Mouse (Mus musculus): ENCODE measurements at regions not wholly inside any gene's neighbourhood (a gene's known extent, or its start where the extent isn't known, plus 50 kb on each side); places are given as distances from the start of the nearest gene placed in this dataset.

DNA sequence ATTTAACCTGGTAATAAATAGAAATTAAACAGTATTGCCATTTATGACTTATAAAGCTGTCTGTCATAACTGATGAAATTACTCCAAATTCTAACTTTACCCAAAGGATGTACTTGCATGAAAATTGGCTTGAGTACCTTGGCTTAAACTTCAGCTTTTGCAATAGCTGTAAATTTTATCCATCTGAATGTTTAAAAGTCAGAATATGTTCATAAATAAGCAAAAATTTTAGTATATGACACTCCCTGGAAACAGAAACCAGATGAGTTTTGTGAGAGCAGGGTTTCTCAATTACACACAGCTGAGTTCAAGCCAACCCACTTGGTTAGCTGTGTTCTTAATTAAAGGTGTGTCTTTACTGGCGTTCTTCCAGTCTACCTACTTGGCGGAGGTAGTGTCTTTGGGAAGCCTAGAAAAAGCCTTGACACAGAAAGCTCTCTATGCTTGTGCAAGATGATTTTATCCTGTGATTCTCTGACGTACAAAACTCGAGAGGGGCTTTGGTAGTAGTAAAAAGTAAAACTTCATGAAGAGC, 311.4 kb upstream of the Cxadr start:
- WGBS = 91% methylated on average over 4 of the region's 4 CpGs
- H3K27ac ChIP-seq = no peak overlapping the region
- H3K9ac ChIP-seq (replicated peaks) = no peak overlapping the region
- 0 out of 2 replicates have a peak, but pooled peaks cover 3% of the 10 kb centered on the region for H3K9me3 ChIP-seq
- H3K36me3 ChIP-seq = no peaks in the 10 kb centered on the region
- ATAC-seq = no peak
- H3K4me1 ChIP-seq (replicated peaks) = no peaks in the 10 kb centered on the region
- no peak overlapping the region for H3K4me3 ChIP-seq (replicated peaks)
- no peak overlapping the region for H3K4me2 ChIP-seq (replicated peaks)
- H3K27me3 ChIP-seq = no peaks in the 10 kb centered on the region

GRCm38 (mm10) chr16:77989139-77989538, 312.1 kb upstream of the Cxadr start:
- no peak overlapping the region for H3K9ac ChIP-seq (replicated peaks)
- no peak overlapping the region for H3K27ac ChIP-seq
- no peak overlapping the region for H3K4me2 ChIP-seq (replicated peaks)
- 98% methylated on average over 5 of the region's 5 CpGs for WGBS
- H3K27me3 ChIP-seq = no peaks in the 10 kb centered on the region
- no peak overlapping the region for H3K4me3 ChIP-seq (replicated peaks)
- 0 out of 2 replicates have a peak, but pooled peaks cover 3% of the 10 kb centered on the region for H3K9me3 ChIP-seq
- no peaks in the 10 kb centered on the region for H3K36me3 ChIP-seq
- H3K4me1 ChIP-seq (replicated peaks) = no peaks in the 10 kb centered on the region
- no peak for ATAC-seq

DNA sequence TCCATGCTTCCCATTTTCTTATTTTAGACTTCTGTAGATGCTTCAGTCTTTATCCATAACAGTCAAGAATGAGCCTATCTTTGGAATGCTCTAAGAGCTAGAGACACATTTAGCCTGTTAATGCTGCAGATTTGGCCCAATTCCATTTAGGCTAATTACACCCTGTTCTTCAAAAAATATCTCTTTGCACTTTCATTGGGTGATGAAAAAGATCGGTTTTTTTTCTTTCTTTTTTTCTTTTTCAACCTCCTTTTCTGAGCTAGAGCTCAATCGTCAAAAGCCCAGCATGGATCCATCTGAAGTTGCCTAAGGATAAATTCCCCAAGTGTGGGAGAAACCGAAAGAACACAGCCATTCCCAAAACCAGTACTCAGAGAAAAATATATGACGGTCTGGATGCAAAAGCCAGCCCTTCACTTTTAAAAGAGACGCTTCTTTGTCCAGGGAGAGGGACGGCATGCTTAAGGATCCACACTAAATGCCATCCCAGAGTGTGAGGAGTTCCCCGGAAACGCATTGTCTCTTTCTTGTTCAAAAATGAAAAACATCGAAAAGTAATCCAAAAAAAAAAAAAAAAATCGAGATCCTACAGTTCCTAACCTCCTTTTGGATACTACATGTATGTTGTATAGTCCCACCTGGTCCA, 314.3 kb upstream of the Cxadr start:
- 46% methylated on average over 10 of the region's 10 CpGs for WGBS
- Histone ChIP-seq H3K4me3 (replicated peaks) (no peak overlapping the region), H3K27me3 (no peaks in the 10 kb centered on the region), H3K4me2 (replicated peaks) (0 out of 2 replicates have a peak overlapping the region, but pooled peaks have one; percentile 9), H3K9ac (replicated peaks) (no peak overlapping the region), H3K36me3 (no peaks in the 10 kb centered on the region), H3K9me3 (0 out of 2 replicates have a peak, but pooled peaks cover 3% of the 10 kb centered on the region), H3K27ac (no peak overlapping the region), H3K4me1 (replicated peaks) (no peaks in the 10 kb centered on the region)
- ATAC-seq = no peak

- 90% methylated on average over 1 of the region's 1 CpGs for WGBS
Observed at GRCm38 (mm10) chr16:77948785-77949184, 346.9 kb upstream of the Gm11146 start.

GRCm38 (mm10) chr16:77945442-77945841, 343.5 kb upstream of the Gm11146 start:
- Histone ChIP-seq H3K27ac (no peak overlapping the region), H3K4me1 (replicated peaks) (no peaks in the 10 kb centered on the region), H3K9ac (replicated peaks) (no peak overlapping the region), H3K27me3 (no peaks in the 10 kb centered on the region), H3K36me3 (no peaks in the 10 kb centered on the region), H3K4me3 (replicated peaks) (no peak overlapping the region), H3K4me2 (replicated peaks) (no peak overlapping the region), H3K9me3 (no peaks in the 10 kb centered on the region)
- WGBS = 72% methylated on average over 2 of the region's 2 CpGs
- no peak for ATAC-seq

More at GRCm38 (mm10) chr16:77948785-77949184, 346.9 kb upstream of the Gm11146 start:
- Histone ChIP-seq H3K4me2 (replicated peaks) (no peak overlapping the region), H3K9me3 (peaks cover 6% of the 10 kb centered on the region; the same call in 1 of the 2 replicates), H3K4me1 (replicated peaks) (no peaks in the 10 kb centered on the region), H3K4me3 (replicated peaks) (no peak overlapping the region), H3K36me3 (no peaks in the 10 kb centered on the region), H3K9ac (replicated peaks) (no peak overlapping the region), H3K27ac (no peak overlapping the region), H3K27me3 (no peaks in the 10 kb centered on the region)
- no peak for ATAC-seq

GRCm38 (mm10) chr16:77931025-77931723, 329.3 kb upstream of the Gm11146 start:
- no peak for ATAC-seq
- no peaks in the 10 kb centered on the region for H3K36me3 ChIP-seq
- WGBS = 92% methylated on average over 9 of the region's 9 CpGs
- H3K4me3 ChIP-seq (replicated peaks) = no peak overlapping the region
- H3K9me3 ChIP-seq = no peaks in the 10 kb centered on the region
- no peaks in the 10 kb centered on the region for H3K4me1 ChIP-seq (replicated peaks)
- no peak overlapping the region for H3K9ac ChIP-seq (replicated peaks)
- H3K27me3 ChIP-seq = no peaks in the 10 kb centered on the region
- H3K4me2 ChIP-seq (replicated peaks) = no peak overlapping the region
- no peak overlapping the region for H3K27ac ChIP-seq

DNA sequence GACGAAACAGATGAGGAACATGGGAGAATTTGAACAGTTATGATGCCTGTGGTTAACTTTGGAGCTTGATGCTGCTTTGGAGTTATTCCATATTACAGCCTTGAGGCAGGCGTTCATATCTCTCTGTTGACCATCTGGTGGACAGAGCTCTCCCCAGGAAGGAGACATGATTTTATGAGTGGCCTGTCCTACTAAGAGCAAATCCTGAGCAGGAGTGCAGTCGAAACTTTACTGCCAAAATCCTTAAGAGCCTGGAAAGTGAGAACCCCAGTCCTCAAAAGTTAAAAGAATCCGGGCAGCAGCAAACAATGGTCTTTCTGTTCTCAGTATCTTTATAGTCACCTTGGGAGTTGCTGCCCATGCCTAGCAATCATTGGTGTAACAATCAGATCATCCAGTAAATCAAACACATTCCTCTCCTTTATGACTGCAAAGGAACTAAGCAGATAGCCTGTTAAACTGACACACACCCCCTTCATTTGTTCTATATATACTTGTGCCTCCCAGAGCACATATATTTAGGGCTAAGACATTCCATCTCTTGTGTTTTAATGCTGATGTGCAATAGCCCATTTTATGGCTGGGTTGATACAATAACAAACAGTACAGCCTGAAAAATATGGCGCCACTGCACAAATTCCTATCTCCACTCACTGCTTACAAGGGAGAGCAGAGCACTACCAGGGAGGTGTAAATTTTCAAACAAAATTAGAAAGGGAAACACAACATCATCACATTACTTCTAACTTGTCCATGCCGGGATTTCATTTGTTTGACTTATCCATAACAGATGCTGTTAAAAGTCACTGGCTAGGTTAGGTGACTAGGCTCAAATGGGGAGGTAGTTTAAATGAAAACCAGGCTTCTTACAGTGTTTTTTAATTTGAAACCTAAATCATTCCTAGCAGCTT, 312.5 kb upstream of the Gm11146 start:
- H3K4me3 ChIP-seq (replicated peaks) = no peak overlapping the region
- H3K9ac ChIP-seq (replicated peaks) = no peak overlapping the region
- no peaks in the 10 kb centered on the region for H3K27me3 ChIP-seq
- H3K27ac ChIP-seq = no peak overlapping the region
- H3K4me2 ChIP-seq (replicated peaks) = no peak overlapping the region
- no peaks in the 10 kb centered on the region for H3K36me3 ChIP-seq
- H3K9me3 ChIP-seq = no peaks in the 10 kb centered on the region
- no peaks in the 10 kb centered on the region for H3K4me1 ChIP-seq (replicated peaks)
- WGBS = 85% methylated on average over 6 of the region's 6 CpGs
- ATAC-seq = no peak

DNA sequence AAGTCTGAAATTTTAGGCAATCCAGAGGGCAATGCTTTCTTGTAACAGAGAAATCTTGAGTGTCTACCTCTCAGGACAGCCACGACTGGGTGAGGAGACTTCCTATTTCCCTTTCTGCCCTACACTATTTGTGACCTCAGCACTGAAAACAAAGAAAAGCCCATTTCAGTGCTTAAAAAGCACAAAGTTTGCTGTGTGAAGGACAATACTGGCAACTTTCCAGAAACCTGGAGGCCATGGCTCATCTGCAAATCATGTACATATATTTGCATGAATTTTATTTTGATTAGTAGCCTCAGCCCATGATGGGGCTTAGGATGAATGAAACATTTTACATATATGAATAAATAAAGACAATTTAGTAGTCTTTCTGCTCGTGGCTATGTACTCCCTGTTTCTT, 292.4 kb upstream of the Gm11146 start:
- Histone ChIP-seq H3K27me3 (no peaks in the 10 kb centered on the region), H3K27ac (peak overlapping the region; percentile 87), H3K4me3 (replicated peaks) (no peak overlapping the region), H3K36me3 (no peaks in the 10 kb centered on the region), H3K9ac (replicated peaks) (no peak overlapping the region), H3K4me2 (replicated peaks) (no peak overlapping the region), H3K9me3 (no peaks in the 10 kb centered on the region), H3K4me1 (replicated peaks) (peaks cover 9% of the 10 kb centered on the region)
- peak; percentile 75 for ATAC-seq
- 34% methylated on average over 2 of the region's 2 CpGs for WGBS

DNA sequence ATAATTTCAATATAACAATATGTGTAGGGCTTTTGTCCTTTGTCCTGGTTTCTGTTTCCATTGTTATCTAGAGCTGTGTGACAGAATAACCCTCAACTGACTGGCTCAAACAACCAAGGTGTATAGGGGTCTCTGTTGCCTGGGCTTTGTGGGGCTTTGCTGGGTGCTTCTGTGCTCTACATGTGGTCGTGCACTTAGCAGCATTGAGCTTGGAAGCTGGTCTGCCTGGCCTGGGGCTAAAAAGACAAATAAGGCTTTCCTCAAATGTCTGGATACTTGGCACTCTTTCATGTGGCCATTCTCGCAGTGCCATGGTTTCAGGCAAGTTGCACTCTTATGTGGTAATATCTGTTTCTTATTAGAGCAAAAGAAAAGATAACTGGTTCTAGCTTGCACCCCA, 291.8 kb upstream of the Gm11146 start:
- Histone ChIP-seq H3K9me3 (no peaks in the 10 kb centered on the region), H3K9ac (replicated peaks) (no peak overlapping the region), H3K36me3 (no peaks in the 10 kb centered on the region), H3K4me1 (replicated peaks) (peaks cover 9% of the 10 kb centered on the region), H3K4me2 (replicated peaks) (no peak overlapping the region), H3K27me3 (no peaks in the 10 kb centered on the region), H3K27ac (peak overlapping the region; percentile 87), H3K4me3 (replicated peaks) (no peak overlapping the region)
- peak; percentile 73 for ATAC-seq
- WGBS = 48% methylated on average over 2 of the region's 2 CpGs

DNA sequence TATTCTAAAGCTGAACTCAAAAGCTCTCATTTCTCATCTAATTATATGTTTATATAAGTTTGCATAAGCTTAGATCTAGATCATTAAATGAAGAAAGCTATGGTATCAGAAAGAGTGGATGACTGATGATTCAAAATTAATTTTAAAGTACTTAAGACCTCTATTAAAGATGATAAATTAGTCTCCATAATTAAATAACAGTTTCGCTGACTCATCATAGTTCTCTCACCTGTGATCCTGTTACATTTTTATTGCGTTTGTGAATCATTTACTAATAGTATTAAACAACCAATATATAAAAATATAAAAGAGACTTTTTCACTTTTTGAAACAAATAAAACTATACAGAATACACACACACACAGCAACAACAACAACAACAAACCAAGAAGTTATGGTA, 290.8 kb upstream of the Gm11146 start:
- no peak overlapping the region for H3K9ac ChIP-seq (replicated peaks)
- H3K9me3 ChIP-seq = no peaks in the 10 kb centered on the region
- 91% methylated on average over 2 of the region's 2 CpGs for WGBS
- H3K27ac ChIP-seq = no peak overlapping the region
- peaks cover 9% of the 10 kb centered on the region for H3K4me1 ChIP-seq (replicated peaks)
- no peak for ATAC-seq
- no peak overlapping the region for H3K4me2 ChIP-seq (replicated peaks)
- no peaks in the 10 kb centered on the region for H3K36me3 ChIP-seq
- H3K4me3 ChIP-seq (replicated peaks) = no peak overlapping the region
- no peaks in the 10 kb centered on the region for H3K27me3 ChIP-seq

DNA sequence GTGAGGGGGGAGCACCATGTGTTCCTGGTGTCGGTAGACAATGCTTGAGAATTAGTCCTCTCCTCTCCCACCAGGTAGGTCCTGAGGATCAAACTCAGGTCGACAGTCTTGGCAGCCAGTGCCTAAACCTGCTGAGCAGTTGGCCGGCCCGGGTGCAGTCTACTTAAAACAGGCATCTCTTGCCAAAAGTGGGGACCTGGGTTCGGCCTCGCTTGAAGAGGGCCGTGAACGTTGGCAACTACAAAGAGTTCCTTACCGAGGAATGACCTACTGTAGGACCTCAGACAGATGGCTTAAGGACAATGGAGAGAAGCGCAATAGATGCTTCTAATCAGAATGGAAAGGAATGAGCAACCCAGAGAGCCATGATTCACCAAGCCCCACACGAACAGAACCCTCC, 287.5 kb upstream of the Gm11146 start:
- Histone ChIP-seq H3K4me1 (replicated peaks) (peaks cover 21% of the 10 kb centered on the region), H3K27ac (no peak overlapping the region), H3K9me3 (no peaks in the 10 kb centered on the region), H3K36me3 (no peaks in the 10 kb centered on the region), H3K27me3 (no peaks in the 10 kb centered on the region), H3K9ac (replicated peaks) (no peak overlapping the region), H3K4me2 (replicated peaks) (no peak overlapping the region), H3K4me3 (replicated peaks) (no peak overlapping the region)
- WGBS = 93% methylated on average over 11 of the region's 11 CpGs
- no peak for ATAC-seq

All from midbrain, embryonic 13.5 days (tissue).